Mouse (Mus musculus) lung, postnatal 0 days (tissue): ENCODE results near the gene Dmd.

Experiments
- CTCF ChIP-seq: IDR thresholded peaks from 2 replicates; pipeline ENCODE4 v1.5.1; 2016; ENCODE audit warnings: antibody characterized with exemption, mild to moderate bottlenecking
- EP300 ChIP-seq: IDR thresholded peaks from 2 replicates; pipeline ENCODE4 v1.6.1; 2016; ENCODE audit warnings: antibody characterized with exemption, mild to moderate bottlenecking, control low read depth

GRCm38 (mm10) chrX:85076845-85077244 is 2128.2 kb downstream of the Dmd start:
- no peak for TF ChIP-seq CTCF
- TF ChIP-seq EP300: no peak
